Mouse (Mus musculus): ENCODE data around the gene Rbmx2. TPM values are rescaled to one million over a fixed set of nuclear protein-coding genes. Genes with fewer than 3 reads are reported as not detected.

The Rbmx2 gene
- 1 to 10 TPM; 1.7 to 2.0 TPM for total RNA-seq (2021)
- long read RNA-seq, experiment 1, transcript Rbmx2-201 (6 exons, 1,747 nt): major isoform, 7 of 8 reads
- long read RNA-seq, experiment 1, partial matches to known transcripts: 1 of 8 reads
- long read RNA-seq, experiment 1, other reads (novel, unspliced or antisense): 0 of 8 reads
- long read RNA-seq, experiment 2, partial matches to known transcripts: 0 of 3 reads
- long read RNA-seq, experiment 2, other reads (novel, unspliced or antisense): 0 of 3 reads

GRCm38 (mm10) chrX:48694864-48695371, at the start of gene Rbmx2:
TSS of gene Rbmx2 (plus strand) at chrX:48695004.
- DNase-seq (ENCODE audit: low spot score): peak; percentile 87

GRCm38 (mm10) chrX:48666807-48667206, 28.0 kb upstream of the Rbmx2 start:
- no peak for DNase-seq (ENCODE audit: low spot score)

- no peak for DNase-seq (ENCODE audit: low spot score)
Measured at GRCm38 (mm10) chrX:48669588-48669987, 25.2 kb upstream of the Rbmx2 start.

DNA sequence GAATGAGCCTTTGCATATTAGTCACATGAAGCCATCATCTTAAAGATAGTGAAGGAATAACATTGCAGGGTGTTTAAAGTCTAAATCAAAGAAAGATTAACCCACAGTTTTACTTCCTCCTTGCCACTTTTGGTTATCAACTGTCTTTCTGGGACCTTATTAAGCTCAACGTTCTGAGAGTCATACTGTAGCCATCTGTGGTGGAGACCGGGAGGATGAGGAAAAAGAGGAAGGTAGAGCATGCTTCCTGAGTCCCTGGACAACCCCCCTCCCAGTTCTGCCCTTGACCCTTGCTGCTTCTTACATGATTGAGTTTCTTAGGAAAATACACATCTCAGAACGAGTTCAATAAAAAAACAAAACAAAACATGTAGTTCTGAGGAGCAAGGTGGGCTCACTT, 23.1 kb upstream of the Rbmx2 start:
- no peak for DNase-seq (ENCODE audit: low spot score)

GRCm38 (mm10) chrX:48674171-48674570, 20.6 kb upstream of the Rbmx2 start, which contains the start of gene Gpr119:
TSS of gene Gpr119 (minus strand) at chrX:48674478.
- no peak for DNase-seq (ENCODE audit: low spot score)

DNA sequence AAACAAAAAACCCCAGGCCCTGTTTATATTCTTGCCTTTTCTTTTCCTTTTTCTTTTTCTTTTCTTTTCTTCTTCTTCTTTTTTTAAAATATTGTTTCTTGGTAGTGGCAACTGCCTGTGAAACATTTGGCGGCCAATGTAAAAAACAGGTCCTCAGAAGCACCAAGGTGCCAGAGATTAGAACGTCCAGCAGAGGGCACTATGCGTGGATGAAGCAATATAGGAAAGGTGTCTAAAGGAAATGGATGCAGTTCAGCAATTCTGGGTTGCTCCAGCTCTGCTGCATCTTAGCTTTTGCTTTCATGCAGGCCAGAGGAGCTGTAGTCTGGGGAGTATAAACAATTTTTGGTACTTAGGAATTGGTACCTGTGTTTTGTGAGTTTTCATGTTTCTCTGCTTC, 11.4 kb upstream of the Rbmx2 start:
- DNase-seq (ENCODE audit: low spot score): peak; percentile 13

DNA sequence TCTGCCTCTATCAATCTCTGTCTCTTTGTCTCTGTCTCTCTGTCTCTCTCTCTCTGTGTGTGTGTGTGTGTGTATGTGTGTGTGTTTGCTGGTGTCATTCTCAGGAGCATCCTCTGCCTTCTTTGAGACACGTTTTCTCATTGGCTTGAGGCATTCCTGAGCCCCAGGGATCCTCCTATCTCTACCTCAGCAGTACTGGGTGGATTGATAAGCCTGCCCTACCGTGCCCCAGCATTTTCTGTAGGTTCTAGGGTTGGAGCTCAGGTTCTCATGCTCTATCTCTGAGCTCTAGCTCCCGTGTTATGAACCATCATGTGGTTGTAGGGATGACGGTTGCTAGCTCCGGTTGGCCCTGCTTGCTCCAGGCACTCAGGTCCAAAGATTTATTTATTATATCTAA, 10.9 kb upstream of the Rbmx2 start:
- no peak for DNase-seq (ENCODE audit: low spot score)

DNA sequence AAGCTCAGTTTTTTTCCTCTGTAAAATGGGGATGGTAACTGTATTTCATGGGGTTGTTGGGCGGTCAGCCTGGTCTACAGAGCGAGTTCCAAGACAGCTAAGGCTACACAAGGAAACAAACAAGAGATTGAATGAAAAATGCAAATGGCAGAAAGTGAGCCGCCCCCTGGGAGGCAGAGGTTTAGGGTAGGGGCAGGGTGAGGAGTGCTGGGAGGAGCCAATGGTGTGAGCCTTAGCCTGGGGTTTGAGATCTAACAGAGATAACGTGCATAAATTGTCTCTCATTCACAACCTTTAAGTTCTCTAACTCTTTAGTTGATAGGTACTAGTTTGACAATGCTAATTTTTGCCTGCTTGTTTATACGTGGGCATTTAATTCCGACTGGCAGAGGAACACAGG, 344 bp upstream of the Rbmx2 start:
- DNase-seq (ENCODE audit: low spot score): no peak

DNA sequence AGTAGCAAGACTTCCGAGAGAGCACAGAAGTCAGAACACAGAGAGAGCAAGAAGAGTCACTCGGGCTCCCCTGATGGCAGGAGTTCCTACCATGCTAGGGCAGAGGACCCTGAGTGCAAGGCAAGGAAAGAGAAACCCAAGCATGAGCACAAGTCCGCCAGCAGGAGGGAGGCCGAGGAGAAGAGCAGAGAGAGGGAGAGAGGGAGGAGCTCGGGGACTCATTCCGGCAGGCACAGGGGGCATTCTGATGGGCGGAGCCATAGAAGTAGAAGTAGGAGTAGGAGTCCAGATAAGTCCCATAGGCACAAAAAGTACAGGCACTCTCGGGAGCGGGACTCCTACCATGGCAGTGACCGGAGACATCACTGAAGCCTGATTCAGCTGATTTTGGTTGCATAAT, 14.9 kb downstream of the Rbmx2 start:
- no peak for DNase-seq (ENCODE audit: low spot score)

DNA sequence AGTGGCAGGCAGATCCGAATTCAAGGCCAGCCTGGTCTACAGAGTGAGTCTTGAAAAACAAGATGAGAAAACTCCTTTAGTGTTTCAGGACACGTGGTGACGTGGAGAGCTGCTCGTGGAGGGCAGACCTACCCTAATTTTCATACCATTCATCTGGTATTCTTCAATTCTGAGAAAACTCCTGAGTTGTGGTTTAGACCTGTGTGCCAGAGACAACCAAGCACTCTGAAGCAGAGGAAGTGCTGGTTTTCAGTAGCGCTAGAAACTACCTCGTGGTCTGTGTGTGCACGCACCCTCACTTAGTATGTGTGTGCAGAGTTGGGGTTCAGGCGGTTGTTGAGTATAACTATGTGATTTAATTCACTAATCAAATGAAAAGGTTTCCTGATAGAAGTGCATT, 18.0 kb downstream of the Rbmx2 start:
- DNase-seq (ENCODE audit: low spot score): no peak

DNA sequence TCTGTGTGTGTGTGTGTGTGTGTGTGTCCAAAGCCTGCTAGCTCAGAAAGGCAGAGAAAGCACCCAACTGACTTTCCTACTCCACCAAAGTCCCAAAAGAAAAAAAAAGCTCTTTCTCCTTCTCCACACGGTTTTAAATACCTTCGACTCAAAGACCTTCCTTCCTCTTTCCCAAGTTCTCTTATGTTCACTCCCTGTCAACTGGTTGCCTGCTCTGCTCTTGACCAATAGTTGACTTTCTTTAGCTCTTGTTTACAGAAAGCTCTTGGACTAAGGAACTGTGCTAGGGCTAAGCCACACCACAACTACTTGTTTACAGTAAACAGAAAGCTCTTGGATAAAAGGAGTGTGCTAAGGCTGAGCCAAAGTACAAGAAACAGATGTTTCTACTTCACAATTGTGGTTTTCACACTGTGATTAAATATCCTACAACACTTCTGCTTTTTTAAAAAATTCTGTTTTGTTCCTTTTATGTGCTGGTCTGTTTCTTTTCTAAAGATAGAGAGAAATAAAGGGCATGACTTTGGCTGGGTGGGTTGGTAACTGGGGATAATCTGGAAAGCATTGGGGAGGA, 60.0 kb downstream of the Rbmx2 start:
- no peak for DNase-seq (ENCODE audit: low spot score)

Other genes starting within 250 kb of the Rbmx2 start
- gene Elf4, start 231.9 kb upstream of the Rbmx2 start, total RNA-seq (2021): 1 to 10 TPM; 1.6 to 2.3 TPM
- 10 to 100 TPM; 40.7 to 41.6 TPM for gene Aifm1, start 181.4 kb upstream of the Rbmx2 start, total RNA-seq (2021)
- not detected for gene Rab33a, start 175.7 kb upstream of the Rbmx2 start, total RNA-seq (2021)
- gene Zfp280c, start 100.5 kb upstream of the Rbmx2 start, total RNA-seq (2021): 1 to 10 TPM; 4.6 TPM
- gene Slc25a14, start 71.6 kb upstream of the Rbmx2 start, total RNA-seq (2021): 1 to 10 TPM; 1.9 to 2.3 TPM
- gene Gpr119, start 20.5 kb upstream of the Rbmx2 start, total RNA-seq (2021): not detected
- gene Gm595, start 182.7 kb downstream of the Rbmx2 start, total RNA-seq (2021): not detected